Mouse (Mus musculus): Measurements from ENCODE around the gene Kansl3. TPM values are rescaled to one million over a fixed set of nuclear protein-coding genes. Genes with fewer than 3 reads are reported as not detected.

Gene Kansl3
- polyA plus RNA-seq, 1 experiment from 2014 or later: 34.8 TPM

GRCm38 (mm10) chr1:36314959-36315775, 53.8 kb downstream of the Kansl3 start:
- H3K4me1 ChIP-seq (replicated peaks): no peaks in the 10 kb centered on the region
- H3K4me3 ChIP-seq: no peak overlapping the region
- no peaks in the 10 kb centered on the region for H3K27me3 ChIP-seq
- no peak overlapping the region for H3K27ac ChIP-seq (replicated peaks)
- 0 out of 2 replicates have a peak, but pooled peaks cover under 1% of the 10 kb centered on the region for H3K36me3 ChIP-seq
- H3K9ac ChIP-seq: no peak overlapping the region
- no peaks in the 10 kb centered on the region for H3K9me3 ChIP-seq
- no peak overlapping the region for H3K4me2 ChIP-seq
- ATAC-seq (ENCODE audit: low read depth): no peak
- 89% methylated on average over 11 of the region's 11 CpGs for WGBS

DNA sequence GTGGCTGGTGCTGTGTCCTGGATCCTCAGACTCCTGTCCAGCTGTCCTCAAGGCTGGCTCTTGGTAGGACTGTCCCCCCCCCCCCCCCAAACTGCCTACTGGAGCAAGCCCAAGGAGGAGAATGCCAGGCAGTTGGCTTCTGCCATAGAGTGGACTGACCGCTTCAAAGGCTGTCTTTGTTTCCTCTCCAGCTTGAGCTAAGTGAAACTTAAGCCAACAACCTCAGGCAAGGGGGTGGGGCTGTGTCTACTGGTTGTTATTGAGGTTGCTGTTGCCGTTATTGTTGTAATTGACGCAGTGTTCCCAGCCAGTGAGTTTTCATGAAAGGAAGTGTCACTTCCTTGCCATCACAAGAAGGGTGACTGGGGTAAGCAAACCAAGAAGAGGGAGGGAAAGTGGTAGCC, 59.5 kb downstream of the Kansl3 start:
- Histone ChIP-seq H3K9ac (no peak overlapping the region), H3K4me2 (peak overlapping the region; percentile 94), H3K27me3 (peaks cover 17% of the 10 kb centered on the region), H3K4me1 (replicated peaks) (peaks cover 20% of the 10 kb centered on the region), H3K9me3 (no peaks in the 10 kb centered on the region), H3K27ac (replicated peaks) (no peak overlapping the region), H3K4me3 (no peak overlapping the region), H3K36me3 (no peaks in the 10 kb centered on the region)
- WGBS: 16% methylated on average over 3 of the region's 3 CpGs
- ATAC-seq (ENCODE audit: low read depth): no peak

DNA sequence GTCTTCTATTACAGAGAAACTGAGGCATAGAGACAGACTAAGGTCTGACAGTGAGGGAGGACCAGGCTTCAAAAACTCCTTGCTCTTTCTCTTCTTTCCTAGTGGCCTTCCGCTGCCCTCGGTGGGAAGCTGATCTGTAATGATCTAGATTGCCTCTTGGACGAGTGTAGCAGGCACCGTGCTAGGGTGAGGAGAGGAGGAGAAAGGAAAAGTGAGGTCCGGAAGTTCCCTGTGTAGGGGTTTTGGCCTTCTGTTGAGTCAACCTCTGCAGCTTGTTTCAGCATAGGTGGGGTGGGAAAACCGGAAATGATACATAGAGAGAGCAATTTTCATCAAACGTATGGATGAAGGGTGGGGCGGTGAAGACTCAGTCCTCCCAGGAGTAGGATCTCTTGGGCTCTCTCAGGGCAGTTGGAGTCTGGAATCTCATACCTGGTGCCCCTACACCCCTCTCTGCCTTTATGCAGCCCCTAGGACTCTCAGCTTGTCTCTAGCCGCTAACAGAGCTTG, 60.0 kb downstream of the Kansl3 start:
- ATAC-seq (ENCODE audit: low read depth): no peak
- Histone ChIP-seq H3K27me3 (peaks cover 17% of the 10 kb centered on the region), H3K9ac (no peak overlapping the region; the same call in 1 of the 2 replicates), H3K4me1 (replicated peaks) (peaks cover 20% of the 10 kb centered on the region), H3K36me3 (no peaks in the 10 kb centered on the region), H3K4me2 (peak overlapping the region; percentile 94), H3K9me3 (no peaks in the 10 kb centered on the region), H3K27ac (replicated peaks) (no peak overlapping the region), H3K4me3 (no peak overlapping the region)
- WGBS: 53% methylated on average over 9 of the region's 9 CpGs

GRCm38 (mm10) chr1:36308451-36308901, 60.5 kb downstream of the Kansl3 start:
- peaks cover 20% of the 10 kb centered on the region for H3K4me1 ChIP-seq (replicated peaks)
- no peak overlapping the region for H3K27ac ChIP-seq (replicated peaks)
- peak overlapping the region; percentile 60 for H3K4me3 ChIP-seq
- 6% methylated on average over 12 of the region's 12 CpGs for WGBS
- no peaks in the 10 kb centered on the region for H3K9me3 ChIP-seq
- ATAC-seq (ENCODE audit: low read depth): no peak
- no peaks in the 10 kb centered on the region for H3K36me3 ChIP-seq
- peak overlapping the region; percentile 73 for H3K9ac ChIP-seq
- H3K4me2 ChIP-seq: peak overlapping the region; percentile 94
- H3K27me3 ChIP-seq: peaks cover 17% of the 10 kb centered on the region

DNA sequence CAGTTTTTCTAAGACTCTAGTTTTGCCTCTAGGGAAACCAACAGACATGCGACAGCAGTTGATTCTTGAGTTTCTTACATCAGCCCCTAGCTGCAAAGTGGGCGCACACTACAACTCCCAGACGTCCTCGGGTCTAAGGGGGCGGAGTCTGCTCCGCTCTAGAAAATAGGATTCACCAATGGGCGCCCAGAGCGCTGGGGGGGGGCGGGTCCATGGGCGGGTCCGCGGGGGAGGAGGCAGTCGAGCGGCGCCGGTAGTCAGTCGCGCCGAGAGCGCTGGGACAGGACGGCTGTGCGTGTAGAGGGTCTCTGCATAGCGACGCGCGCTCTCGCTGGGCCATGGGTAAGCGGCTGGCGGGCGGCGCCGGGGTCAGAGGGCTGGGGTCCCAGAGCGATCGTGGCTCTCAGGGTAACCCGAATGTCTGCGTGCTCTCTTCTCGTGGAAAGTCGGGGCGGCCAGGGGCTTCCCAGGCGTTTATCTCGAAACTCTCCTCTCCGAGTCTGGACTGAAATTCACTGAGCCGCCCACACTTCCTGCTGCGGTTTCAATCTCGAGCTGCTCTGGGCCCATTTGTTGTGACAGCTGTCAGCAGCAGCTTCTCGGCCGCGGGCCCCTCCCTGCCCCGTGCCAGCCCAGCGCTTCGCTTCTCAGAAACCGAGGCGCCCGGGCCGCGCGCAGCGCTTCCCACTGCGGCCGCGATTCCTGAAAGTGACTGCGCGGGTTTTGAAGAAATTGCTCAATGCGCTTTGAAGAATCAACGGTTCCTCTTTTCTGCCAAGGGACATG, 61.3 kb downstream of the Kansl3 start, which contains the start of gene Arid5a:
Gene Arid5a, plus strand, starts transcription at position 239 of the 786 bp plus-strand sequence.
- Histone ChIP-seq H3K9me3 (no peaks in the 10 kb centered on the region), H3K4me2 (peak within 1 kb of the TSS; percentile 94), H3K27me3 (peaks cover 20% of the 10 kb centered on the region), H3K36me3 (no peaks in the 10 kb centered on the region), H3K9ac (peak within 1 kb of the TSS; percentile 73), H3K4me3 (peak within 1 kb of the TSS; percentile 60), H3K4me1 (replicated peaks) (peaks cover 27% of the 10 kb centered on the region), H3K27ac (replicated peaks) (peak within 1 kb of the TSS; percentile 56)
- under 1% methylated on average over 65 of the region's 65 CpGs for WGBS
- peak; percentile 88 for ATAC-seq (ENCODE audit: low read depth)

- Histone ChIP-seq H3K9ac (no peak overlapping the region), H3K9me3 (no peaks in the 10 kb centered on the region), H3K27ac (replicated peaks) (no peak overlapping the region), H3K27me3 (peaks cover 25% of the 10 kb centered on the region), H3K4me1 (replicated peaks) (peaks cover 27% of the 10 kb centered on the region), H3K4me3 (no peak overlapping the region), H3K36me3 (no peaks in the 10 kb centered on the region), H3K4me2 (no peak overlapping the region)
- WGBS: 74% methylated on average over 7 of the region's 7 CpGs
- peak; percentile 10 for ATAC-seq (ENCODE audit: low read depth)
Measured at GRCm38 (mm10) chr1:36307121-36307494, 61.9 kb downstream of the Kansl3 start.

DNA sequence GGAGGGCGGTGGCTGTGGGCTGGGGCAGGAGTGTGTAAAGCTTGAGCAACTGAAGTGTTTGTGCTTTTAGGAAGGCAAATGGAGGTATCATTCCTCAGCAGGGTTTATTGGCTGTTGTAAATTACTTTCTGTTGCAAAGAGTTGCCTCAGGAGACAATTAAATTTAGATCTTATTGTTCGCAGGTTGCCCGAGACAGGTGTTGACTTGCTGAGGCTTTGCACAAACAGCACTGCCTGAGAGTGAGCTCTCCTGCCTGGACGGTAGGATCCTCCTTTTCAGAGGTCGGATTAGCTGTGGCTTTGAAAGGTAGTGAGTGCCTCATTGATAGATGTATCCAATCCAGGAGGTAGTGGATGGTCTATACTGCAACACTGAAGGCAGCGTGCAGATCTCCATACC, 62.9 kb downstream of the Kansl3 start:
- Histone ChIP-seq H3K4me3 (no peak overlapping the region), H3K27me3 (peaks cover 28% of the 10 kb centered on the region), H3K4me1 (replicated peaks) (peaks cover 27% of the 10 kb centered on the region), H3K36me3 (no peaks in the 10 kb centered on the region), H3K27ac (replicated peaks) (no peak overlapping the region), H3K9me3 (no peaks in the 10 kb centered on the region), H3K4me2 (no peak overlapping the region), H3K9ac (no peak overlapping the region)
- no peak for ATAC-seq (ENCODE audit: low read depth)
- WGBS: 56% methylated on average over 6 of the region's 6 CpGs

GRCm38 (mm10) chr1:36304764-36305163, 64.2 kb downstream of the Kansl3 start:
- H3K36me3 ChIP-seq: no peaks in the 10 kb centered on the region
- no peak overlapping the region for H3K27ac ChIP-seq (replicated peaks)
- 74% methylated on average over 7 of the region's 7 CpGs for WGBS
- no peak overlapping the region for H3K9ac ChIP-seq
- no peaks in the 10 kb centered on the region for H3K9me3 ChIP-seq
- H3K4me2 ChIP-seq: no peak overlapping the region
- no peak for ATAC-seq (ENCODE audit: low read depth)
- H3K4me1 ChIP-seq (replicated peaks): peaks cover 25% of the 10 kb centered on the region
- no peak overlapping the region for H3K4me3 ChIP-seq
- peaks cover 26% of the 10 kb centered on the region for H3K27me3 ChIP-seq

DNA sequence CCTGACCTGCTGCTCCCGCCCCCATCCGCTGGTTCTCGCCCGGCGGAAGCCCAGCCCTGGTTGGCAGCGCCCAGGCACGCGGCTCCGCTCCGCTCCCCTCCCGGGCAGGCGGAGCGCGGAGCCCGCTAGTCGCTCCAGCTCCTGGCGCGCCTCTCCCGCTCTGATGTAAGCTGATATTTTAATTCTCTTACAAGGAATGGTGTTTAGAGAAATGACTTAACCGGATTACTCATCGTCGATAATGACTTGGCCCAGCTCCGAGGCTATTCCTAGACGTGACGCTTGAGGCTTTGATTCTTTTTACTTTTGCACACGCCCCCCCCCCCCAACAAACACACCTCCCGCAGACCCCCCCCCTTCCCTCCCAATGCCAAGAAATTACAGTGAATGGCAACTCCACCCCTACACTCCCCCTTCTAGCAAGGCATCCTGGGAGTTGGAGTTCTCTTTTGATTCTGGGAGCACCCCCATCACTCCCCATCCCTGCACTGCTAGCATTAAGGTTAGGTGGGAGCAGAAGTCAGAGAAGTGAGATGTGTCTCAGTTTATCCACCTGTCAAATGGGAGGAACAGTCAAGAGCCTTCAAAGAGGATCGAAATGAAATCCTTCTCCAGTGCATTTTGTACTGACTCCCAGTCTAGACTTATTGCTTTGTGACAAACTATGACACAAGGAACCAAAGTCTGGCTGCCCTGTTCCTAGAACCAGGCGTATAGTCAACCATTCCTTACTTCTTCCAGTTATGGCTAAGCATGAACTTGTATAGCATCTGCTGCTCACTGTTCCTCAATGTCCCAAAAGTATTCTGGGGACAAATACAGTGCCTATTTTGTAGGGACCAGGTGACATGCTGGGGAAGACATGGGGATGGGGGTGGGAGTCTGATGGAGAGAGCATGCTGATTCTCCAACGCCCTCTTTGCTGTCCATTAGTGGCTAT, 65.3 kb downstream of the Kansl3 start:
- ATAC-seq (ENCODE audit: low read depth): no peak
- H3K9ac ChIP-seq: peak overlapping the region; percentile 61
- peak overlapping the region; percentile 37 for H3K4me3 ChIP-seq
- H3K9me3 ChIP-seq: no peaks in the 10 kb centered on the region
- no peak overlapping the region; the same call in 1 of the 2 replicates for H3K27ac ChIP-seq (replicated peaks)
- peaks cover 17% of the 10 kb centered on the region for H3K4me1 ChIP-seq (replicated peaks)
- H3K27me3 ChIP-seq: peaks cover 15% of the 10 kb centered on the region
- 9% methylated on average over 30 of the region's 30 CpGs for WGBS
- peak overlapping the region; percentile 65 for H3K4me2 ChIP-seq
- no peaks in the 10 kb centered on the region for H3K36me3 ChIP-seq

- Histone ChIP-seq H3K27me3 (peaks cover 11% of the 10 kb centered on the region), H3K4me2 (peak overlapping the region; percentile 65), H3K4me1 (replicated peaks) (peaks cover 10% of the 10 kb centered on the region), H3K4me3 (peak overlapping the region; percentile 37), H3K36me3 (no peaks in the 10 kb centered on the region), H3K9me3 (no peaks in the 10 kb centered on the region), H3K9ac (peak overlapping the region; percentile 61), H3K27ac (replicated peaks) (no peak overlapping the region; the same call in 1 of the 2 replicates)
- no peak for ATAC-seq (ENCODE audit: low read depth)
- 14% methylated on average over 9 of the region's 9 CpGs for WGBS
Measured at GRCm38 (mm10) chr1:36302957-36303356, 66.0 kb downstream of the Kansl3 start.

- peaks cover 10% of the 10 kb centered on the region for H3K4me1 ChIP-seq (replicated peaks)
- no peak for ATAC-seq (ENCODE audit: low read depth)
- H3K9ac ChIP-seq: no peak overlapping the region
- WGBS: 81% methylated on average over 8 of the region's 8 CpGs
- no peaks in the 10 kb centered on the region for H3K9me3 ChIP-seq
- H3K27ac ChIP-seq (replicated peaks): no peak overlapping the region
- no peak overlapping the region for H3K4me3 ChIP-seq
- H3K36me3 ChIP-seq: no peaks in the 10 kb centered on the region
- H3K4me2 ChIP-seq: no peak overlapping the region
- peaks cover 11% of the 10 kb centered on the region for H3K27me3 ChIP-seq
Measured at GRCm38 (mm10) chr1:36302273-36302672, 66.7 kb downstream of the Kansl3 start.

Measured in neural tube, embryonic 13.5 days (tissue).